Mouse (Mus musculus) stomach, postnatal 0 days (tissue): ENCODE measurements at regions not wholly inside any gene's neighbourhood (a gene's known extent, or its start where the extent isn't known, plus 50 kb on each side); places are given as distances from the start of the nearest gene placed in this dataset.

Experiments used
- CTCF ChIP-seq: IDR thresholded peaks from 2 replicates; pipeline ENCODE4 v1.5.1; 2016; ENCODE audit warnings: antibody characterized with exemption, low read depth, mild to moderate bottlenecking, moderate library complexity
- EP300 ChIP-seq: optimal IDR thresholded peaks from 2 replicates; pipeline ENCODE3; 2016; ENCODE audit warnings: antibody characterized with exemption

DNA sequence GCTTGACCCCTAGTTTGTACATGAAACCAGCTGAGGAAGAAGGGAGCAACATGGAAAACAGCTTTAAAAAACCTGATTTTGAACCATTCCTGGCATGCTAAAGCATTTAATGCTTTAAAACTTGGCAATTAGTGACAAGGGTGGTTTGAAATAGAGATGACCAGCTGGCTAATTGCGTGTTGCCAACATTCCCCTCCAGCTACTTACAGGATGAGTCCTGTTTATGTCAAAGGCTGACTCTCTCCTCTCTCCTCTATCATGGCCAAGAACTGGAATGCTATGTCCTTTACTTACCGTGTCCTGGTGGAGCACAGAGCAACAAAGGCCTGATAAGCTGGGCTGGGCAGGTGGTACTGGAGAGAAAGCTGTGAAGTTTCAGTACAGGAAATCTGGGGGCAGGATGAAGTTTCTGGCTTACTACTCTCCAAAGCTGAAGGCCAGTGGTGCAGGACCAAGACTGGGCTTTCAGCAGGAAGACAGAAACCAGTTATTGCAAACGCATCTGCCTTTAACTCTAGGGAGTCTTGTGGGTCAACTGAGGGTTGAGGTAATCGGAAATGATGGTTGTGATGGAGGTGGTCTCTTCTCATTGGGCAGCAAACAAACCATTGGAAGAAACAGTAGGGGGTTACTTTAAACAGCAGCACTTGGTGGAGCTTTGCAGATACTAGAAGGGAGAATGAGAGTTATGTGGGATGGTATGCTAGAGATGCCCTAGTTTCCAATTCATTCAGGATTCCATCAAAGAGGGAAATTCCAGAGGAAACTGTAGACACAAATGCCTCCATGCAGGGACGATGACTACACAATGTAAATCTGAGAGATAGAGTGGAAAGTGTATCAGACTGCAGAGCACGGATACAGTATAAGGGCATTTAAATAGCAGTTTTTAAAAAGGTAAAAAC lies 60.7 kb upstream of the Cd28 start:
- TF ChIP-seq CTCF (no peak), EP300 (no peak)
